Comparison of ENCODE assay signal across 9 mouse cellular contexts in genomic region chr4:125115710-125116089, GRCm38 (mm10). TPM values are rescaled to one million over a fixed set of nuclear protein-coding genes. Genes with fewer than 3 reads are reported as not detected.
DNase-seq lines count a peak whose midpoint lies in the region; ATAC-seq and TF ChIP-seq lines count a peak whose summit lies in the region.
"Had no signal": no experiment of that assay in that cellular context is flagged by ENCODE, and none has a peak within 500 bp of the region (broad histone marks: within the 10 kb centered on the region; RNA-seq: fewer than 3 reads in every experiment).

No protein-coding gene starts in this region.

- H3K4me1 ChIP-seq in bone marrow macrophage, adult 2 months (ENCODE audit: control insufficient read depth, insufficient read depth, low read length): peaks cover 49% of the 10 kb centered on the region
- H3K4me1 ChIP-seq in limb, embryonic 11.5 days (ENCODE audit: control insufficient read depth, insufficient read depth, low read length): peaks cover 13% of the 10 kb centered on the region; the same call in 1 of the 2 replicates
- H3K4me1 ChIP-seq in forebrain, embryonic 15.5 days: peaks cover 19% of the 10 kb centered on the region

- WGBS in limb, embryonic 11.5 days: 26% methylated on average over 6 of the region's 6 CpGs
- 38% methylated on average over 6 of the region's 6 CpGs for WGBS in forebrain, embryonic 15.5 days

- H3K36me3 ChIP-seq in limb, embryonic 11.5 days (ENCODE audit: control insufficient read depth, insufficient read depth, low read length): no peaks in the 10 kb centered on the region
- H3K36me3 ChIP-seq in forebrain, embryonic 15.5 days: peaks cover 5% of the 10 kb centered on the region; the same call in 1 of the 2 replicates
- H3K36me3 ChIP-seq: midbrain, embryonic 12.5 days had no signal

- no peak overlapping the region for H3K4me2 ChIP-seq in limb, embryonic 11.5 days (ENCODE audit: low read depth, severe bottlenecking)
- H3K4me2 ChIP-seq in forebrain, embryonic 15.5 days (replicated peaks): no peak overlapping the region
- H3K4me2 ChIP-seq: midbrain, embryonic 12.5 days had no signal

- H3K27me3 ChIP-seq in limb, embryonic 11.5 days (ENCODE audit: control insufficient read depth, insufficient read depth, low read length): no peaks in the 10 kb centered on the region
- no peaks in the 10 kb centered on the region for H3K27me3 ChIP-seq in forebrain, embryonic 15.5 days
- H3K27me3 ChIP-seq: midbrain, embryonic 12.5 days had no signal

- H3K27ac ChIP-seq in bone marrow macrophage, adult 2 months (ENCODE audit: insufficient read depth, low read depth, low read length): peak overlapping the region; percentile 97
- H3K27ac ChIP-seq in gastrocnemius, adult 2 months: peak overlapping the region; percentile 90
- H3K27ac ChIP-seq in limb, embryonic 11.5 days (replicated peaks; ENCODE audit: low read depth, low read length): peak overlapping the region; percentile 0; the same call in 1 of the 2 replicates
- no peak overlapping the region for H3K27ac ChIP-seq in forebrain, embryonic 15.5 days (replicated peaks)
- H3K27ac ChIP-seq: midbrain, embryonic 12.5 days had no signal

- ATAC-seq in limb, embryonic 11.5 days (ENCODE audit: insufficient number of reproducible peaks, low FRiP score, low TSS enrichment, low read depth): no peak
- ATAC-seq in inflammation-experienced regulatory T-cells, adult 6 months: no peak
- ATAC-seq in forebrain, embryonic 15.5 days (replicated peaks): no peak
- no peak for ATAC-seq in megakaryocyte progenitor cell, adult 5-6 weeks (replicated peaks; ENCODE audit: poor library complexity)

- TF ChIP-seq POLR2A in bone marrow macrophage, adult 2 months (IDR thresholded peaks at IDR 0.05; ENCODE audit: borderline replicate concordance, low read depth, low read length): no peak; the same call in 1 of the 2 replicates

- no peaks in the 10 kb centered on the region for H3K9me3 ChIP-seq in limb, embryonic 11.5 days (ENCODE audit: control insufficient read depth, low read length)
- no peaks in the 10 kb centered on the region for H3K9me3 ChIP-seq in forebrain, embryonic 15.5 days
- H3K9me3 ChIP-seq: midbrain, embryonic 12.5 days had no signal

- H3K4me3 ChIP-seq in bone marrow macrophage, adult 2 months (ENCODE audit: insufficient read depth, low read length): no peak overlapping the region
- peak overlapping the region; percentile 15; the same call in 1 of the 2 replicates for H3K4me3 ChIP-seq in gastrocnemius, adult 2 months
- H3K4me3 ChIP-seq in limb, embryonic 11.5 days (ENCODE audit: low read depth, low read length): no peak overlapping the region
- no peak overlapping the region for H3K4me3 ChIP-seq in forebrain, embryonic 15.5 days
- H3K4me3 ChIP-seq: midbrain, embryonic 12.5 days had no signal

- intact Hi-C loops in left cerebral cortex, postnatal 4 days (cut with DNase I): no loop called here
- intact Hi-C loops in gastrocnemius, adult 2 months (cut with DNase I): loop anchor here (2.0 kb wide), 1 partner anchor 45 kb away; no protein-coding TSS in a partner anchor

- peak; percentile 50 for DNase-seq in left cerebral cortex, postnatal 4 days
- no peak for DNase-seq in left cerebral cortex, adult 8-10 months (ENCODE audit: low spot score in 2 of 2)
- DNase-seq in gastrocnemius, adult 2 months: peak; percentile 85
- peak; percentile 51 for DNase-seq in limb, embryonic 11.5 days (ENCODE audit: low spot score)

- no peak overlapping the region for H3K9ac ChIP-seq in limb, embryonic 11.5 days (ENCODE audit: low read length)
- no peak overlapping the region for H3K9ac ChIP-seq in forebrain, embryonic 15.5 days (replicated peaks)
- H3K9ac ChIP-seq: midbrain, embryonic 12.5 days had no signal

- TF ChIP-seq CTCF in bone marrow macrophage, adult 2 months (IDR thresholded peaks at IDR 0.05; ENCODE audit: low read depth, low read length): no peak
- no peak for TF ChIP-seq CTCF in gastrocnemius, adult 2 months (IDR thresholded peaks at IDR 0.05)

RNA-seq across cellular contexts. Expression of gene Zc3h12a, which starts 11.9 kb away (rescaled TPM):
- total RNA-seq in left cerebral cortex, postnatal 4 days (2021): under 1 TPM; 0.58 to 0.60 TPM
- 1 to 10 TPM in 3 of 4 experiments, under 1 TPM in 1; 0.57 to 2.9 (median 1.5) TPM for total RNA-seq in left cerebral cortex, adult 8-10 months (2022)
- 27.3 and 29.1 TPM in 2 replicates for polyA plus RNA-seq in bone marrow macrophage, adult 2 months (2012; ENCODE audit: insufficient read depth, insufficient read length, missing spikeins)
- 1 to 10 TPM; 2.6 TPM for total RNA-seq in gastrocnemius, adult 2 months (2021)
- polyA plus RNA-seq in limb, embryonic 11.5 days (2014; fragmentation: Nextera tagmentation; extraction: Ambion mirVana): 0.63 and 0.82 TPM in 2 replicates
- 1 to 10 TPM; 4.6 to 6.5 (median 6.5) TPM for polyA plus RNA-seq in inflammation-experienced regulatory T-cells, adult 6 months (2017; shearing (Covaris generic))
- 0.14 and 0.19 TPM in 2 replicates for polyA plus RNA-seq in forebrain, embryonic 15.5 days (2015; fragmentation: Nextera tagmentation; extraction: Ambion mirVana)
- total RNA-seq in megakaryocyte progenitor cell, adult 5-6 weeks (2015): 6.0 and 6.2 TPM in 2 replicates
- total RNA-seq in megakaryocyte progenitor cell, adult 5-6 weeks (2017): 2.3 and 3.6 TPM in 2 replicates

RNA-seq across cellular contexts. Expression of gene Meaf6, which starts 30.8 kb away (rescaled TPM):
- 100 to 1,000 TPM; 150 to 165 TPM for total RNA-seq in left cerebral cortex, postnatal 4 days (2021)
- 100 to 1,000 TPM; 108 to 125 (median 110) TPM for total RNA-seq in left cerebral cortex, adult 8-10 months (2022)
- 32.4 and 36.6 TPM in 2 replicates for polyA plus RNA-seq in bone marrow macrophage, adult 2 months (2012; ENCODE audit: insufficient read depth, insufficient read length, missing spikeins)
- total RNA-seq in gastrocnemius, adult 2 months (2021): 10 to 100 TPM; 12.0 to 13.5 TPM
- polyA plus RNA-seq in limb, embryonic 11.5 days (2014; fragmentation: Nextera tagmentation; extraction: Ambion mirVana): 90.1 and 97.4 TPM in 2 replicates
- polyA plus RNA-seq in inflammation-experienced regulatory T-cells, adult 6 months (2017; shearing (Covaris generic)): 10 to 100 TPM; 60.4 to 68.9 (median 64.1) TPM
- polyA plus RNA-seq in forebrain, embryonic 15.5 days (2015; fragmentation: Nextera tagmentation; extraction: Ambion mirVana): 151 and 153 TPM in 2 replicates
- 37.5 and 48.8 TPM in 2 replicates for total RNA-seq in megakaryocyte progenitor cell, adult 5-6 weeks (2015)
- total RNA-seq in megakaryocyte progenitor cell, adult 5-6 weeks (2017): 39.0 and 57.7 TPM in 2 replicates

RNA-seq across cellular contexts. Expression of gene Snip1, which starts 49.2 kb away (rescaled TPM):
- total RNA-seq in left cerebral cortex, postnatal 4 days (2021): 10 to 100 TPM; 16.6 to 17.4 TPM
- total RNA-seq in left cerebral cortex, adult 8-10 months (2022): 10 to 100 TPM; 12.0 to 15.5 (median 13.5) TPM
- 18.0 and 18.5 TPM in 2 replicates for polyA plus RNA-seq in bone marrow macrophage, adult 2 months (2012; ENCODE audit: insufficient read depth, insufficient read length, missing spikeins)
- total RNA-seq in gastrocnemius, adult 2 months (2021): 1 to 10 TPM; 4.5 to 6.1 TPM
- polyA plus RNA-seq in limb, embryonic 11.5 days (2014; fragmentation: Nextera tagmentation; extraction: Ambion mirVana): 40.4 and 41.6 TPM in 2 replicates
- 1 to 10 TPM; 7.7 to 8.8 (median 8.5) TPM for polyA plus RNA-seq in inflammation-experienced regulatory T-cells, adult 6 months (2017; shearing (Covaris generic))
- 31.0 and 31.1 TPM in 2 replicates for polyA plus RNA-seq in forebrain, embryonic 15.5 days (2015; fragmentation: Nextera tagmentation; extraction: Ambion mirVana)
- 22.0 and 28.6 TPM in 2 replicates for total RNA-seq in megakaryocyte progenitor cell, adult 5-6 weeks (2015)
- 28.3 and 33.5 TPM in 2 replicates for total RNA-seq in megakaryocyte progenitor cell, adult 5-6 weeks (2017)

RNA-seq across cellular contexts. Expression of gene Dnali1, which starts 50.2 kb away (rescaled TPM):
- total RNA-seq in left cerebral cortex, postnatal 4 days (2021): under 1 TPM; 0.80 to 0.91 TPM
- under 1 TPM; 0.38 to 0.77 (median 0.69) TPM for total RNA-seq in left cerebral cortex, adult 8-10 months (2022)
- polyA plus RNA-seq in bone marrow macrophage, adult 2 months (2012; ENCODE audit: insufficient read depth, insufficient read length, missing spikeins): 0.37 TPM in 1 of 2 replicates, not detected in the other
- not detected for total RNA-seq in gastrocnemius, adult 2 months (2021)
- polyA plus RNA-seq in limb, embryonic 11.5 days (2014; fragmentation: Nextera tagmentation; extraction: Ambion mirVana): 0.09 TPM in 2 replicates
- polyA plus RNA-seq in inflammation-experienced regulatory T-cells, adult 6 months (2017; shearing (Covaris generic)): not detected
- 0.52 and 1.2 TPM in 2 replicates for polyA plus RNA-seq in forebrain, embryonic 15.5 days (2015; fragmentation: Nextera tagmentation; extraction: Ambion mirVana)
- total RNA-seq in megakaryocyte progenitor cell, adult 5-6 weeks (2015): 0.15 TPM in 1 of 2 replicates, not detected in the other
- not detected in 2 replicates for total RNA-seq in megakaryocyte progenitor cell, adult 5-6 weeks (2017)

Comparison
In these comparisons a context has a peak if more than half of its experiments do, and no peak if none do; other contexts are left out.
1. DNase-seq: peak in left cerebral cortex, postnatal 4 days (single experiment), gastrocnemius, adult 2 months (single experiment) and limb, embryonic 11.5 days (single experiment); none in left cerebral cortex, adult 8-10 months (0 of 2).